Mouse (Mus musculus): ENCODE results near the gene Ube2j2. TPM values are rescaled to one million over a fixed set of nuclear protein-coding genes. Genes with fewer than 3 reads are reported as not detected.

Ube2j2 gene
- 97.2 and 135 TPM in 2 replicates for polyA plus RNA-seq (2016; fragmentation: Nextera tagmentation; extraction: Ambion mirVana)

DNA sequence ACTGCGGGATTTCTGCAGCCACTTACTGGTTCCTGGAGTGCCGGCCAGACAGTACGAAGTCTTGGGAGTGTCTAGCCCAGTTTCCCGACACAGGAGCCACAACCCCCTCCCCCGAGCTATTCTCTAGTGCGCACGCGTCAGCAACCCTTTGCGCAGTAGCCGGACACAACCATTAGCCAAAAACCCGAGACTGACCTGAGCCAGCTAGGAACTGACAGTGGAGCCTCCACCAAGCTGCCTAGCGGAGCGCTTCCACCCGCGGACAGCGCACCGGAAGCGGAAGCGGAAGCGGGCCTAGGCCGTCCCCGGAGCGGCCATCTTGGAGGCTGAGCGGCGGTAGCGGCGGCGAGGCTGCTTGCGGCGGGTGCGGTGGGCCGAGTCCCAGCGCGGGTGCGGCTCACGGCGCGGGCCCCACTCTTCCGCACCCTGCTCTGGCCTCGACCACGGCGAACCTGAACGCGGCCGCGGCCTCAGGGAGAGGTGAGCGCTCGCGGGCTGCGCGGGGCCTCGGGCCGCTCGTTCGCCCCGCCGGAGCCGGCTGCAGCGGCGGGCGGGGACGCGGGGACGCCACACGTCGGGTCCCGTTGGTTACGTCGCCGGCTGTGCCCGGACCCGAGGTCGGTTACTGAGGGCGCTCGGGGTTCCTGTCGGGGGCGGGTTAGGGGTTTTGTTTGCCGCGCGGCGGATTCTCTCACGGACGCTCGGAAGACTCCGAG lies at the start of gene Ube2j2:
Gene Ube2j2, plus strand, starts transcription at position 298 of the 716 bp plus-strand sequence.
- peak within 1 kb of the TSS; percentile 94 for H3K27ac ChIP-seq
- peak within 1 kb of the TSS; percentile 97 for H3K4me3 ChIP-seq
- no peaks in the 10 kb centered on the region; the same call in 1 of the 2 replicates for H3K27me3 ChIP-seq (ENCODE audit: insufficient read depth, poor library complexity, severe bottlenecking)
- peaks cover 15% of the 10 kb centered on the region for H3K4me1 ChIP-seq
- DNase-seq (ENCODE audit: low spot score): peak; percentile 97
- H3K9me3 ChIP-seq: no peaks in the 10 kb centered on the region
- peaks cover 28% of the 10 kb centered on the region for H3K36me3 ChIP-seq
- under 1% methylated on average over 85 of the region's 85 CpGs for WGBS

DNA sequence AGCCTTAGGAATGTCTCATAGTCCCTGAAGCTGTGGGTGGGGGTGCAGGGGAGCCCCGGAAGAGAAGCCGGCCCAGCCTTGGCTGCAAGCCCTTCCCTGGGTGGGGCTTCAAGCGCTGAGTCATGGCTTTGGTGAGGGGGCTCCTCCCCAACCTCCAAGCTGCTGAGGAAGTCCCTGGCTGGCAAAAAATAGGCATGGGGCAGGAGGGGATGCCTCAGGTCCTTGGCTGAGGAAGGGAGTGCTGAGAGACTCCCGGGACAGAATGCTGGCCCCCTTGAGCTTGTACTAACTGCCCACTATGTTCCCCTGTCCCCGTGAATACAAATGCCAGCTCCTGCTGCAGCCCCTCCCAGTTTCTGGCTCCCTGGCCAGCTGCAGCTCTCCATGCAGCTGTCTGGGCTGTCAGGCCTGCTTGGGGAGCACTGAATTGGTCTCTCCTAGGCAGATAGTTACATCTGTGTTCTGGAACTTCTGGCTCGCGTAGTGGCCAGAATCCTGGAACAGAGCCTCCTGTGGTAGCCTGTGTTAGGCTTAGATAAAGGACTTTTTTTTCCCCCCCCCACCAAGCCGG lies 49.2 kb upstream of the Ube2j2 start:
- Histone ChIP-seq H3K36me3 (peaks cover 31% of the 10 kb centered on the region), H3K27me3 (ENCODE audit: insufficient read depth, poor library complexity, severe bottlenecking) (0 out of 2 replicates have a peak, but pooled peaks cover 5% of the 10 kb centered on the region), H3K27ac (peak overlapping the region; percentile 60; the same call in 1 of the 2 replicates), H3K9me3 (no peaks in the 10 kb centered on the region), H3K4me3 (peak overlapping the region; percentile 87; the same call in 1 of the 2 replicates), H3K4me1 (peaks cover 43% of the 10 kb centered on the region)
- WGBS: 28% methylated on average over 8 of the region's 8 CpGs
- DNase-seq (ENCODE audit: low spot score): peak; percentile 86

DNA sequence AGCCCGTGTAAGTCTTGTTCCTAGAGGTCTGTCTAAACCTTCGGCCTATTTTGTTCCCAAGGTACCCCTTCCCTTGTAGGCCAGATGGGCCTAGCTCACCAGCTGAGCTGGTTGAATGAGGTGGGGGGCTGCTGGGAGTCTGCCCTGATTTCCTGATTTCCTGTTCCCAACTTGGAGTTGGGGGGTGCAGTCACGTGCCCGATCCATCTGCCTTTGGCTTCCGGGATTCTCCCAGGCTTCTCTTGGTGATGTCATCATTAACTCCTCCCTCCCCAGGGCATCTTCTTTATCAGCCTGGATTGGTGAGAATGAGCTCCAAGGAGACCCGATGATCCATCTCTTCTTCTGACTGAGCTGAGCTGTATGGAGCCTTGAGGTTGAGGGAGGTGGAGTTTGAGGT lies 48.4 kb upstream of the Ube2j2 start:
- H3K36me3 ChIP-seq: peaks cover 36% of the 10 kb centered on the region
- H3K4me3 ChIP-seq: no peak overlapping the region
- peaks cover 39% of the 10 kb centered on the region for H3K4me1 ChIP-seq
- DNase-seq (ENCODE audit: low spot score): no peak
- H3K27ac ChIP-seq: no peak overlapping the region
- no peaks in the 10 kb centered on the region for H3K9me3 ChIP-seq
- WGBS: 39% methylated on average over 6 of the region's 6 CpGs
- H3K27me3 ChIP-seq (ENCODE audit: insufficient read depth, poor library complexity, severe bottlenecking): 0 out of 2 replicates have a peak, but pooled peaks cover 5% of the 10 kb centered on the region

DNA sequence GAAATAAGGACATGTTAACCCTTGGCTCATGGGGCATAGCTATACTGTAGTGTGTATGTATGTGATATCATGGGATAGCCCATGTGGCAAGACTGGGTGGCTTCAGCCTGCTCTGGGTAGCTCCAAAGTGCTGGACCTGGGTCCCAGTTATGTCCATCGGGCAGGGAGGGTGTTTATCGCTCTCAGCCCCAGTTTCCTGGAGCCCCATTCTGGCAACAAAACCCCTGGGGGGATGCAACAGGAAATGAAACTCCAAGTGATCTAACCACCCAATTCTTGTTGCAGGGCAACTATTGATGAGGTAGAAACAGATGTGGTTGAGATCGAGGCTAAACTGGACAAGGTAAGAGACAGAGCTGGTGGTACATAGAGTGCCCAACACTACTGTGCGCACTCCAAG lies 47.8 kb upstream of the Ube2j2 start:
- Histone ChIP-seq H3K27me3 (ENCODE audit: insufficient read depth, poor library complexity, severe bottlenecking) (0 out of 2 replicates have a peak, but pooled peaks cover 5% of the 10 kb centered on the region), H3K4me3 (no peak overlapping the region), H3K36me3 (peaks cover 41% of the 10 kb centered on the region), H3K4me1 (peaks cover 33% of the 10 kb centered on the region), H3K27ac (no peak overlapping the region), H3K9me3 (no peaks in the 10 kb centered on the region)
- 88% methylated on average over 4 of the region's 4 CpGs for WGBS
- no peak for DNase-seq (ENCODE audit: low spot score)

DNA sequence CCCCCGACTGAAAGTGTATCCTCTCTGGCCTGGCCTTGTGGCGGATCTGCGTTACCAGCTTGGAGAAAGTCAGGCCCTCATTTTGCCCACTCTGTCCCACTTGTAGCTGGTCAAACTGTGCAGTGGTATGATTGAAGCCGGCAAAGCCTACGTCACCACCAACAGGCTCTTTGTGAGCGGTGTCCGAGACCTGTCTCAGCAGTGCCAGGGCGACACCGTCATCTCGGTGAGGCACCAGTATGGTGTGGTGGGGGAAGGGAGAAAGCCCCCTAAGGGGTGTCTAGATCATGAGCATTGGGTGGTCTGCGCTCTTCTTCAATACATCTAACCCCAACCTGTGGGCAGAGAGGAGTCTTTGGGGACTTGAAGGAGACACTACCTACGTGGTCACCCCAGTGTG lies 47.2 kb upstream of the Ube2j2 start:
- no peak overlapping the region for H3K27ac ChIP-seq
- H3K9me3 ChIP-seq: no peaks in the 10 kb centered on the region
- no peak overlapping the region for H3K4me3 ChIP-seq
- peaks cover 29% of the 10 kb centered on the region for H3K4me1 ChIP-seq
- H3K36me3 ChIP-seq: peaks cover 48% of the 10 kb centered on the region
- no peak for DNase-seq (ENCODE audit: low spot score)
- H3K27me3 ChIP-seq (ENCODE audit: insufficient read depth, poor library complexity, severe bottlenecking): 0 out of 2 replicates have a peak, but pooled peaks cover 5% of the 10 kb centered on the region
- WGBS: 97% methylated on average over 12 of the region's 12 CpGs

DNA sequence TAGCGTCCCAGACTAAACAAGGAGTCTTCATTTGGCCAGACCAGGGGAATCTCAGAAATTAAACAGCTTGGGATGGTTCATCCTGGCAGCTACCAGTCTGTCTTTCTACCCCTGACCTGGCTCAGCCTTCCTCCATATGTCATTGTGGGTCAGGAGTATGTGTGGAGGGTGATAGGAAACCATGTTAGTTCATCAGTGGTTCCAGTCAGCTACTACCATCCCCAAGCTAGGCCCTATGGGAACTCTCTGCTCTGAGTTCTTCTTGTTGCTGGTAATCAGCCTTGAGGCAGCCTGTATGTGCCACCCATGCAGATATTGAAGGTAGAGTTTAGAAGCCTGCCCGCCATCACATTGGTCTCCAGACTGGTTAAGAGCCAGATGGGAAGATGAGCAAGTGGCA lies 45.3 kb upstream of the Ube2j2 start:
- no peak for DNase-seq (ENCODE audit: low spot score)
- H3K4me3 ChIP-seq: no peak overlapping the region

DNA sequence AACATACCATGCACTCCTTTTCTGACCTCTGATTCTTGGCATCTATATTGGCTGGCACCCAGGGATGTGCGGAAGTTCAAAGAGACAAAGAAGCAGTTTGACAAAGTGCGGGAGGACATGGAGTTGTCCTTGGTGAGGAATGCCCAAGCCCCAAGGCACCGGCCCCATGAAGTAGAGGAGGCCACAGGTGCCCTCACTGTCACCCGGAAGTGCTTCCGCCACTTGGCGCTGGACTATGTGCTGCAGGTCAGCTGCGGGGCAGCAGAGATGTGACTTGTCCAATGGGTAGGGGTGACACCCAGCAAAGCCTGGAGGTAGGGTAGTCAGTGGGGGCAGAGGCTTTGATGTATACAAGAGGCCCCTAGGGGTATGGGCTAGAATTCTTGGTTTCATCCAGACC lies 44.3 kb upstream of the Ube2j2 start:
- WGBS: 92% methylated on average over 7 of the region's 7 CpGs
- peaks cover 10% of the 10 kb centered on the region for H3K4me1 ChIP-seq

More for the DNA sequence above, 45.3 kb upstream of the Ube2j2 start:
- Histone ChIP-seq H3K4me1 (peaks cover 20% of the 10 kb centered on the region), H3K27ac (no peak overlapping the region), H3K9me3 (no peaks in the 10 kb centered on the region), H3K27me3 (ENCODE audit: insufficient read depth, poor library complexity, severe bottlenecking) (0 out of 2 replicates have a peak, but pooled peaks cover 1% of the 10 kb centered on the region), H3K36me3 (peaks cover 66% of the 10 kb centered on the region)
- 93% methylated on average over 2 of the region's 2 CpGs for WGBS

DNA sequence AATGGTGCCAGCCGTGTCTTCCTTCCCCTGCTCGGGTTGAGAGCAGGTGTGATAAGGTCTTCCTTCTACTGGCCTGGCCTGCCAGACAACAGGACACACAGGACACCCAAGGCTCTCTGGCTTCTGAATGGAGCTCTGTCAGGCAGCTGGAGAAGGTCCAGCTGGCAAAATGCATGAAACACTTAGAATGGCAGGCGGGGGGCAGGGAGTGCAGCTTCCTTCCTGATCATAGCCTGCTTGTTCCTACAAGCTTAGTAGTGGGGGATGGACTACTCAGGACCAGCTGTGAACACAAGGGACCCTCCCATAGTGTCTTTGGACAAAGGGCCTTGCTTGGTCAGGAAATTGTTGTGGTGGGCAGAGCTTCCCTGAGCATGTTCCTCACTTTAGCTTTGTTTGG lies 42.4 kb upstream of the Ube2j2 start:
- no peaks in the 10 kb centered on the region for H3K4me1 ChIP-seq
- no peak for DNase-seq (ENCODE audit: low spot score)
- H3K4me3 ChIP-seq: no peak overlapping the region
- peaks cover 91% of the 10 kb centered on the region for H3K36me3 ChIP-seq
- no peak overlapping the region for H3K27ac ChIP-seq
- WGBS: 67% methylated on average over 3 of the region's 3 CpGs
- no peaks in the 10 kb centered on the region for H3K9me3 ChIP-seq
- no peaks in the 10 kb centered on the region for H3K27me3 ChIP-seq (ENCODE audit: insufficient read depth, poor library complexity, severe bottlenecking)

More for the DNA sequence above, 44.3 kb upstream of the Ube2j2 start:
- no peak for DNase-seq (ENCODE audit: low spot score)
- no peaks in the 10 kb centered on the region for H3K9me3 ChIP-seq
- no peaks in the 10 kb centered on the region for H3K27me3 ChIP-seq (ENCODE audit: insufficient read depth, poor library complexity, severe bottlenecking)
- peaks cover 76% of the 10 kb centered on the region for H3K36me3 ChIP-seq
- H3K4me3 ChIP-seq: no peak overlapping the region
- H3K27ac ChIP-seq: no peak overlapping the region

DNA sequence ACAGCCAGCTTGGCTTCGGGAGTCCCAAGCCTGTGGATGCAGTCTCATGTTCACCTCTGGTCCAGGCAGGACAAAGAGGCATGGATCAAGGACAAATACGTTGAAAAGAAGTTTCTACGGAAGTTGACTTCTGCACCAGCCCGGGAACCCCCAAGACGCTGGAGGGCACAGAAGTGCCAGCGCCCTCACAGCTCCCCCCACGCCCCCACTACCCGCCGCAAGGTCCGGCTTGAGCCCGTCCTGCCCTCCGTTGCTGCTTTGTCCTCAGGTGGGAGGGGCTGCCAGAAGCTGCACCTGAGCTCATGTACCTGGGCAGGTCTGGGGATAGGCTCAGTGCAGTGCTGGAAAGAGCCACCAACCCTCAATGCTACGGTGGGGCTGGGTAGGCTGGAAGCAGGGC lies 40.4 kb upstream of the Ube2j2 start:
- Histone ChIP-seq H3K27me3 (ENCODE audit: insufficient read depth, poor library complexity, severe bottlenecking) (no peaks in the 10 kb centered on the region), H3K27ac (no peak overlapping the region), H3K4me3 (no peak overlapping the region), H3K36me3 (peaks cover 80% of the 10 kb centered on the region), H3K4me1 (no peaks in the 10 kb centered on the region), H3K9me3 (no peaks in the 10 kb centered on the region)
- WGBS: 95% methylated on average over 13 of the region's 13 CpGs
- DNase-seq (ENCODE audit: low spot score): no peak

DNA sequence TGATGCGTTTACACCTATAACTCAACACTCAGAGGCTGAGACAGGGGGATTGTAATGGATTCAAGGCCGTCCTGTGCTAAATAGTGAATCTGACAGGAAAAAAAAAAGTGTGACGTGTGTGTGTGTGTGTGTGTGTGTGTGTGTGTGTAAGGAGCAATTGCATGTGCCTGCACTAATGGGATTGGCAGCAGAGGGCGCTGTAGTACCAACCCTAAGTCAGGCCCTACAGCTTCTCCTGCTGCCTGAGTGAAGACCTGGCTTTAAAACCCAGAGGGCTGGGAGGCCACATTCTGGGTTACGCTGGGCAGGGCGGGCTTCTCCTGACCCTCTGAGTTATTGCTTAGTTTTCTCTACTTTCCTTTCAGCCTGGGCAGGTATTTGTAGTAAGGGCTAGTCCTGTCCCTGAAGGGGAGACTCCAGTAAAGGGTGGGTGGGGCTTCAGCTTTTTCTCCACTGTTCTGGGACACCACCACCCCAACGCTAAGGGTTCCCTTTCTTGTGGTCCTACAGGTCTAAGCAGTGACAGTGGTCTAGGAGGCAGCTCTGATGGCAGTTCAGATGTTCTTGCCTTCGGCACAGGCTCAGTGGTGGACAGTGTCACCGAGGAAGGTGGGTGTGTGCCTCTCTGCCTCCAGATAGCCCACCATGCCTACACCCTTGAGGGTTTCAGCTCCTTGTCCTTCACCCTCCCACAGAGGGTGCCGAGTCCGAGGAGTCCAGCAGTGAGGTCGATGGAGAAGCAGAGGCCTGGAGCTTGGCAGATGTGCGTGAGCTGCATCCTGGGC lies 39.1 kb upstream of the Ube2j2 start:
- Histone ChIP-seq H3K36me3 (peaks cover 68% of the 10 kb centered on the region), H3K4me1 (no peaks in the 10 kb centered on the region), H3K9me3 (no peaks in the 10 kb centered on the region), H3K4me3 (no peak overlapping the region), H3K27ac (no peak overlapping the region), H3K27me3 (ENCODE audit: insufficient read depth, poor library complexity, severe bottlenecking) (no peaks in the 10 kb centered on the region)
- no peak for DNase-seq (ENCODE audit: low spot score)
- 83% methylated on average over 13 of the region's 13 CpGs for WGBS

DNA sequence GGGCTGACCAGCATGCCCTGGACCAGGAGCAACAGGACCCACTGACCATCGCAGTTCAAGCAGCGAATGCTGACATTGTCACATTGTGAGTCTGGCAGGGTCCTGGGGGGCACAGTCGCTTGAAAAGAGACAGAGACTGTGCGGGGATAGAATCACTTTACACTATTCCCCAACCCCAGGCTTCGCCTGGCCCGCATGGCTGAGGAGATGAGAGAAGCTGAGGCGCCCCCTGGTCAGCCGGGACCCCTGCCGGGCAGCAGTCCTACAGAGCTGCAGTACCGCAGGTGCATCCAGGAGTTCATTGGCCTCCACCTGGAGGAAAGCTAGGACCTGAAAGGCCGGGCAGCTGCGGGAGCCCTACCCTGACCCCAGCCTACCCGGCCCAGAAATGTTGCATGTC lies 38.0 kb upstream of the Ube2j2 start:
- H3K36me3 ChIP-seq: peaks cover 58% of the 10 kb centered on the region
- H3K27me3 ChIP-seq (ENCODE audit: insufficient read depth, poor library complexity, severe bottlenecking): no peaks in the 10 kb centered on the region
- WGBS: 80% methylated on average over 13 of the region's 13 CpGs
- DNase-seq (ENCODE audit: low spot score): no peak
- H3K4me3 ChIP-seq: no peak overlapping the region
- no peaks in the 10 kb centered on the region for H3K4me1 ChIP-seq
- no peaks in the 10 kb centered on the region for H3K9me3 ChIP-seq
- H3K27ac ChIP-seq: no peak overlapping the region

DNA sequence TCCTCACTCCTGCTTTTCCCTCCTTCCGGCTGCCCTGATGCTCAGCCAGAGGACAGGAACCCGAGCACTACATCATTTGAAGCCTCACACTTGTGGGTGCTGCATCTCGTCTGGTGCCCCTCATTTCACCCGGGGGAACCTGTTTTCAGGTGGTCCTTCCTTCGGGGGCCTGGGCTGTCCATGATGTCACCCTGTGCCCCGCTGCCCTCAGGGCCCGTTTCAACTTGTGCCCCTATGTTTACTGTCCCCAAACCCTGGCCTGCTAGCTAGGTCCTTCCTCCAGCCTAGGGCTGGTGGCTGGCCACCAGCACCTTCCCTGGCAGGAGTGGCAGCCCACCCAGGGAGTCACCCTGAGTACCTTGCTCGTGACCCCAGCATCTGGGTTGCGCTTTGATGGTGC lies 37.5 kb upstream of the Ube2j2 start:
- Histone ChIP-seq H3K4me3 (no peak overlapping the region), H3K9me3 (no peaks in the 10 kb centered on the region), H3K4me1 (no peaks in the 10 kb centered on the region), H3K27ac (no peak overlapping the region), H3K27me3 (ENCODE audit: insufficient read depth, poor library complexity, severe bottlenecking) (no peaks in the 10 kb centered on the region), H3K36me3 (peaks cover 53% of the 10 kb centered on the region)
- DNase-seq (ENCODE audit: low spot score): no peak
- 86% methylated on average over 9 of the region's 9 CpGs for WGBS

DNA sequence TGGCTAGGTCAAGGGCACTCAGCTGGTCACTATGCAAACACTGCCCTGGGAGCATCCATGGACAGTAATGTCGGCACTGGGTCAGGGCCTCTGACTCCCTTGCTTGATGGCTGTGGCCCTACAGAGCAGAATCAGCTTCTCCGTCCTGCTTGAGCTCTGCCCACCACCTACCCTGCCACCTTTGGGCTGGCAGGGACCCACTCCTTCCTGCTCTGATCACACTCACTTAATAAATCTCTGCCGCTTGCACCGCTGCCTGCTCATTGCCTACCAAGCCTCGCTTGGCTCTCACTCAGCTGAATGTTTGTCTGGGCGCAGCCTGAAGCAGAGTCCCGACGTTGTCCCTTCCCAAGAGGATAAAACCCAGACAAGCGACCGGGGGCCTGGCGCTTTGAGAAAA lies 36.6 kb upstream of the Ube2j2 start:
- H3K4me3 ChIP-seq: no peak overlapping the region
- H3K27ac ChIP-seq: no peak overlapping the region
- DNase-seq (ENCODE audit: low spot score): no peak
- H3K36me3 ChIP-seq: peaks cover 44% of the 10 kb centered on the region
- H3K27me3 ChIP-seq (ENCODE audit: insufficient read depth, poor library complexity, severe bottlenecking): no peaks in the 10 kb centered on the region
- H3K4me1 ChIP-seq: no peaks in the 10 kb centered on the region
- H3K9me3 ChIP-seq: no peaks in the 10 kb centered on the region
- WGBS: 78% methylated on average over 11 of the region's 11 CpGs
